Mouse (Mus musculus) limb, embryonic 11.5 days (tissue): ENCODE results near the gene Gpx3. TPM values are rescaled to one million over a fixed set of nuclear protein-coding genes. Genes with fewer than 3 reads are reported as not detected.
A peak's percentile ranks its signal among the peaks of the same experiment; 100 is the strongest.

Source experiments
- ATAC-seq: fragments of 200-750 bp; cut with Nextera tagmentation; 2 replicates; pipeline ENCODE4 v1.8.0; 2017; ENCODE audit warnings: low read depth; ENCODE audit not compliant: insufficient number of reproducible peaks, low FRiP score, low TSS enrichment
- DNase-seq: peaks from one replicate; pipeline ENCODE4 v3.0.0-alpha.2; 2015; ENCODE audit warnings: low spot score
- H3K27ac ChIP-seq: fragments of 300-500 bp; sonication (generic); replicated peaks from 2 replicates; pipeline ENCODE4 v1.5.1; 2014; ENCODE audit warnings: low read depth, mild to moderate bottlenecking, low read length
- H3K27me3 ChIP-seq: fragments of 300-500 bp; sonication (generic); 2 replicates; pipeline ENCODE4 v1.6.1; 2014; ENCODE audit warnings: mild to moderate bottlenecking, low read length, mixed read lengths; ENCODE audit not compliant: control insufficient read depth, insufficient read depth
- H3K36me3 ChIP-seq: fragments of 300-500 bp; sonication (generic); 2 replicates; pipeline ENCODE4 v1.6.1; 2014; ENCODE audit warnings: mild to moderate bottlenecking, low read length, moderate library complexity, mixed read lengths; ENCODE audit not compliant: control insufficient read depth, insufficient read depth
- H3K4me1 ChIP-seq: fragments of 300-500 bp; sonication (generic); 2 replicates; pipeline ENCODE4 v1.6.1; 2014; ENCODE audit warnings: low read length, mixed read lengths; ENCODE audit not compliant: control insufficient read depth, insufficient read depth
- H3K4me2 ChIP-seq: fragments of 300-500 bp; sonication (generic); 2 replicates; pipeline ENCODE4 v1.6.1; 2014; ENCODE audit warnings: low read depth, mild to moderate bottlenecking, moderate library complexity; ENCODE audit not compliant: severe bottlenecking
- H3K4me3 ChIP-seq: fragments of 300-500 bp; sonication (generic); 2 replicates; pipeline ENCODE4 v1.5.1; 2014; ENCODE audit warnings: low read depth, low read length
- H3K9ac ChIP-seq: fragments of 300-500 bp; sonication (generic); 2 replicates; pipeline ENCODE4 v1.6.1; 2014; ENCODE audit warnings: mild to moderate bottlenecking, low read length
- H3K9me3 ChIP-seq: fragments of 300-500 bp; sonication (generic); 2 replicates; pipeline ENCODE4 v1.6.1; 2016; ENCODE audit warnings: low read length; ENCODE audit not compliant: control insufficient read depth
- WGBS: fragments of 180-500 bp; shearing (Covaris S2); extraction: QIAGEN DNeasy Blood & Tissue Kit; methylation state at CpG from one replicate; pipeline ENCODE4 v1.1.7; 2014; 5-methylcytosine and 5-hydroxymethylcytosine counted together
- polyA plus RNA-seq: library from polyadenylated mRNA; unstranded; fragments of >200 nt; fragmentation: Nextera tagmentation; extraction: Ambion mirVana; gene quantifications from 2 replicates; pipeline ENCODE4 v1.2.1, GENCODE M21; 2014

The Gpx3 gene
- polyA plus RNA-seq, 1 experiment from 2014 or later = 49.9 TPM

DNA sequence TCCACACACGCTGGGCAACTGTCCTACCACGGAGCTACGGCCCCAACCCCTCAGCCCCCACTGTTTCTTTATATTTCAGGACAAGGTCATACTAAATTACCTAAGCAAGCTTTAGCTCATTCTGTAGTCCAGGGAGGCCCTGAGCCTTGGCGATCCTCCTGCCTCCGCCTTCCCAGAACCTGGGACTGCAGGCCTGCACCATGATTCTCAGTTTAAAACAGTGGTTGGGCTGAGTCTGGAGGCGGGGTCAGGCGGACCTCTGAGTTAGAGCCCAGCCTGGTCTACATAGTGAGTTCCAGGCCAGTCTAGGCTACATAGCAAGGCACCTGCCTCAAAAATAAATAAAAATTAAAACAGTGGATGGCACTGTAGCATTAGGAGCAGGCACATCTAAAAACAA, 19.5 kb downstream of the Gpx3 start:
- H3K27me3 ChIP-seq = no peaks in the 10 kb centered on the region
- no peak overlapping the region for H3K4me2 ChIP-seq
- no peak overlapping the region for H3K27ac ChIP-seq
- DNase-seq (peak; percentile 30), ATAC-seq (no peak)
- no peaks in the 10 kb centered on the region for H3K9me3 ChIP-seq
- WGBS = 53% methylated on average over 7 of the region's 7 CpGs
- H3K36me3 ChIP-seq = peaks cover 7% of the 10 kb centered on the region; the same call in 1 of the 2 replicates
- no peaks in the 10 kb centered on the region for H3K4me1 ChIP-seq
- H3K4me3 ChIP-seq = no peak overlapping the region
- H3K9ac ChIP-seq = no peak overlapping the region

DNA sequence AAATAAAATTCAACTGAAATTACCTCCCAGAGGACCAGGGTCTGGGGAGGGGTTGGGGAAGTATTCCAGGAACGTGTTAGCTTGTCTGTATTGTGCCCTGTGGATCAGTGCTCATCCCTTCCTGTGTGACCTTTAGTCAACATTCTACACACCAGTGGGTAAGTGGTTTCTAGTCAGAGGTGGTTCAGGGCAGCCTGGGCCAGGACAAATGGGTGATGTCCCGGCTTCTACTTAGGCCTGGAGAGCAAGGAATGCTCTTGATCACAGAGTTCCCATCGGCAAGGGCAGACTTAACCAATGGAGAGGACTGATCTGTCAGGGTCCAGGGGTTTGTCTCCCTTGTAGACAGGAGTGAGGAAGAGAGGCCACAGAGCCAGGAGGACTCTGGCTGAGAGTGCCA, 20.2 kb downstream of the Gpx3 start:
- ATAC-seq = no peak
- peaks cover 7% of the 10 kb centered on the region; the same call in 1 of the 2 replicates for H3K36me3 ChIP-seq
- WGBS = 90% methylated on average over 3 of the region's 3 CpGs
- H3K4me3 ChIP-seq = no peak overlapping the region
- H3K27me3 ChIP-seq = no peaks in the 10 kb centered on the region
- no peaks in the 10 kb centered on the region for H3K4me1 ChIP-seq
- no peak overlapping the region for H3K27ac ChIP-seq
- no peak overlapping the region for H3K9ac ChIP-seq
- H3K4me2 ChIP-seq = no peak overlapping the region
- no peaks in the 10 kb centered on the region for H3K9me3 ChIP-seq
- DNase-seq = no peak

DNA sequence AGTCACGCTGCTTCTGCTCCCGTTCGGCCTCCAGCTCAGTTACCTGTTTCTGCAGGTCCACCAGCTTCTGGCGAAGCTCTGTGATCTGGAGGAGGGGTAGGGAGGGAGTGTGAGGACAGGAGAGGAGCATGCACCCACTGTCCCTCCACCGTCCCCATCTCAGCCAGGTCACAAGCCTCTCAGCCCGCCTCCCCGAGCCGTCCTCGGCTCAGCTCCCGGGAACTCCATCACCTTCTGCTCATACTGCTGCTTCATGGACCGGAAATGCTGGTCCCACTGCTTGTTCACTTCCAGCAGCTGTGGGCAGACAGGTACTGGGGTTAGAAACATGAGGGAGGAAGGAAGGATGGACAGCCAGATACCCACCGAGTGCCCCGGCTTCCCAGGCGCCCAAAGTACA, 21.9 kb downstream of the Gpx3 start:
- Histone ChIP-seq H3K9me3 (no peaks in the 10 kb centered on the region), H3K4me2 (no peak overlapping the region), H3K36me3 (peaks cover 7% of the 10 kb centered on the region; the same call in 1 of the 2 replicates), H3K9ac (no peak overlapping the region), H3K4me1 (no peaks in the 10 kb centered on the region), H3K4me3 (no peak overlapping the region), H3K27ac (no peak overlapping the region), H3K27me3 (no peaks in the 10 kb centered on the region)
- WGBS = 91% methylated on average over 14 of the region's 14 CpGs
- no peak for ATAC-seq
- no peak for DNase-seq

DNA sequence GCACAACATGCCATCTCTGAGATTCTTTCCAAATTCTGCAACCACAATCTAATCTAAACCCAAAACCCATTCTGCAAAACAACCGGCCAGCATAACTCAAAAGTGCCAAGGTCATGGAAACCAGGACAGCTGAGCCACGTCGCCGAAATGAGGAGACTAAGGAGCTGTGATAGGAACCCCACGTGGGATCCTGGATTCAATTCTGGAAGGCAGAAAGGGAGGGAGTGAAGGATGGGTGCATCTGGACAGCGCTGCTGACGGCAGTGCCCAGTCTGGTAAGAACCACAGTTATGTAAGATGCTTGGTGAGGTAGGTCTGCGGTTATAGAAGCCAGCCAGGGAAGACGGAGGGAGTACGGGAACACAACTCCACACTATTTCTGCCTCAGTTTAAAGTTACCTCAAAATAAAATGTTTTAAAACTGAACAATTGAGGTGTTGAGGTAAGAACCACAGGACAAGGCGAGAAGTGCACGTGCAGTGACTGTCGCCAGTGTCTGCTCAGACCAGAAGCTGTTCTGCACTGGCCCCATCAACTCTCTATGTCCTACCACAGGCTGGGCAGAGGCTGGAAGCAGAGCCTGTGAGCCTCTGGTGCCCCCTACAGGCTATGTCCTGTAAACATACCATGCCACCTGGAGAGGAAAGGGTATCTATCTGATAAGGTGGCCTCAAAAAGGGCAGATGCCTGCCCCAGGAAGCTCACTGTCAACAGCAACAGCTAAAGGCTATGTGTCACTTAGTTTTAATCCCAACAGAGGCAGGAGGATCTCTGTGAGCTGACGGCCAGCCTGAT, 25.3 kb downstream of the Gpx3 start:
- 84% methylated on average over 14 of the region's 14 CpGs for WGBS
- ATAC-seq (0 out of 2 replicates have a peak, but pooled peaks have one; percentile 31), DNase-seq (peak; percentile 66)
- H3K36me3 ChIP-seq = peaks cover 4% of the 10 kb centered on the region; the same call in 1 of the 2 replicates
- H3K9me3 ChIP-seq = no peaks in the 10 kb centered on the region
- no peak overlapping the region for H3K9ac ChIP-seq
- no peak overlapping the region for H3K4me2 ChIP-seq
- no peak overlapping the region for H3K4me3 ChIP-seq
- H3K4me1 ChIP-seq = no peaks in the 10 kb centered on the region
- no peak overlapping the region for H3K27ac ChIP-seq
- no peaks in the 10 kb centered on the region for H3K27me3 ChIP-seq

DNA sequence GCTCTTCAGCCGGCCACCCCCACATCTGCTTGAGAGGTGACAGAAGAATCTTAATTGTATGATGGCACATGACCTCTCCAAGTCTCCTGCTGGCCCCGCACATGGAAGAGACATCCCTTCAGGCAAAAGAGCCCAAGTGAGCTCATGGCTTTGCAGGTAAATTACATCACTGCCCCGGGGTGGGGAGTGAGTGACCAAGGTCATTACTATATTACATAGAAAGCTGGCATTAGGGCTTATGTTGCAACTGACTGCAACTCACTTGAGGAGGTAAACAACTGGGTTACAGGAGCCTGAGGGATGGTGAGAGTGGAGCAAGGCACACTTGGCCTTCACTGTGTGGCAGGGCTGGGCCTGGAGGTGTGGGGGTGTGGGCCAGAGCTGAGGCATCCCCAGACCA, 26.0 kb downstream of the Gpx3 start:
- H3K9me3 ChIP-seq = no peaks in the 10 kb centered on the region
- ATAC-seq = no peak
- H3K27ac ChIP-seq = no peak overlapping the region
- H3K4me2 ChIP-seq = no peak overlapping the region
- no peak for DNase-seq
- peaks cover 4% of the 10 kb centered on the region; the same call in 1 of the 2 replicates for H3K36me3 ChIP-seq
- H3K4me1 ChIP-seq = no peaks in the 10 kb centered on the region
- no peak overlapping the region for H3K4me3 ChIP-seq
- 87% methylated on average over 3 of the region's 3 CpGs for WGBS
- H3K27me3 ChIP-seq = no peaks in the 10 kb centered on the region
- H3K9ac ChIP-seq = no peak overlapping the region

DNA sequence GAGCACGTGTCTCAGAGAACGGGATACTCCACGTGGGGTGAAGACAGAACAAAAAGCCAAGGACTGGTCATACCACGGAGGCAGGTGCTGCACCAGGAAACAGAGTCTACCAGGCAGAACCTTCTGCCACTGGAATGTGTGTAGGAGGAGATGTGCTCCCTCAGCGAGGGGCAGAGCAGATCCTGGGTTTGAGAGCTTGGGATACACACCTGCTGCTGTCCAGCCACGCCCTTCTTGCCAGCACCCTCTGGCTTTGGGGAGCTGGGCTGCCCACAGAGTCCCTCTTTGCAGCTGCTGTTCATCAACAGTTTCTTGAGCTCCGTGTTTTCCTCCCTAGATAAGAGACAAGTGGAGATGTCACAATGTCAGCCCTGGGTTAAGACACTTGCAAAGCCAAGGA, 26.6 kb downstream of the Gpx3 start:
- no peak overlapping the region for H3K4me2 ChIP-seq
- H3K36me3 ChIP-seq = peaks cover 4% of the 10 kb centered on the region; the same call in 1 of the 2 replicates
- H3K9ac ChIP-seq = no peak overlapping the region
- no peaks in the 10 kb centered on the region for H3K9me3 ChIP-seq
- H3K4me3 ChIP-seq = no peak overlapping the region
- no peak for ATAC-seq
- H3K4me1 ChIP-seq = no peaks in the 10 kb centered on the region
- DNase-seq = no peak
- 86% methylated on average over 7 of the region's 7 CpGs for WGBS
- H3K27ac ChIP-seq = no peak overlapping the region
- H3K27me3 ChIP-seq = no peaks in the 10 kb centered on the region

DNA sequence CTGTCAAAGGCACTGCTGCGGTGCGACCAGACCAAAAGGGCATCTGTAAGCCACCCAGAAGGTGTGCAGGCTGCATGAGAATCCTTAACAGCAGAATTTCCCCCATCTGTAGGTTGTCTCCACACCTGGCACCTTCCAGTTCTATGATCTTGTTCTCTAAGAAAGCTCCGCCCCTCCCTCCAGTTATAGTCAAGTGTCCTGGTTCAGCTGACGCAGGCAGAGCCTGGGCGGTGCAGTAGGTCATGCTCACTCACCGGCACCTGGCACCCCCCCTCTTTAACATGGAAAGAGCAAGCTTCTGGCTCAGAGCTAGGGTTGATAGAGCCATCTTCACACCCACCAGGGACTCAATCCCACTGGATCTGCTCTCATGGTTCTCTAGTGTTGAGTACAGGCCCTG, 27.0 kb downstream of the Gpx3 start:
- no peaks in the 10 kb centered on the region for H3K9me3 ChIP-seq
- ATAC-seq (no peak), DNase-seq (no peak)
- no peak overlapping the region for H3K9ac ChIP-seq
- no peak overlapping the region for H3K27ac ChIP-seq
- 90% methylated on average over 6 of the region's 6 CpGs for WGBS
- H3K27me3 ChIP-seq = no peaks in the 10 kb centered on the region
- peaks cover 1% of the 10 kb centered on the region; the same call in 1 of the 2 replicates for H3K36me3 ChIP-seq
- H3K4me1 ChIP-seq = no peaks in the 10 kb centered on the region
- H3K4me3 ChIP-seq = no peak overlapping the region
- no peak overlapping the region for H3K4me2 ChIP-seq

DNA sequence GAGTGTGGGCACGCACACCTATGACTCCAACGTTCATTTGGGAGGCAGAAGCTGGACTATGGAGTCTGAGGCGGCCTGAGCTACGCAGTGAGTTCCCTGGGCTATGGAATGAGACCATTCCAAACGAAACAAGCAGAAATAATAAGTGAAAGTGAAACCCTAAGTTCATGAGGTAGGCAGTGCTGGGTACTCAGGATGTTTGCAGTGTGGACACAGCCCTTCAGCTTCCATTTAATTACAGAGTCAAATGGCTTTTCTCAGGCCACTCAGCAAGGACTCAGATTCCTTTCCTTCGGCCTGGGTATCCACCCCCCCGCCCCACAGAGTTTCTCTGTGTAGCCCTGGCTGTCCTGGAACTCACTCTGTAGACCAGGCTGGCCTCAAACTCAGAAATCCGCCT, 27.5 kb downstream of the Gpx3 start:
- DNase-seq (no peak), ATAC-seq (no peak)
- H3K4me1 ChIP-seq = no peaks in the 10 kb centered on the region
- H3K27me3 ChIP-seq = no peaks in the 10 kb centered on the region
- H3K4me3 ChIP-seq = no peak overlapping the region
- no peaks in the 10 kb centered on the region; the same call in 1 of the 2 replicates for H3K36me3 ChIP-seq
- H3K4me2 ChIP-seq = no peak overlapping the region
- H3K9ac ChIP-seq = no peak overlapping the region
- 87% methylated on average over 8 of the region's 8 CpGs for WGBS
- no peak overlapping the region for H3K27ac ChIP-seq
- H3K9me3 ChIP-seq = no peaks in the 10 kb centered on the region
